Mouse (Mus musculus) 416B (cell line): ENCODE measurements at regions not wholly inside any gene's neighbourhood (a gene's known extent, or its start where the extent isn't known, plus 50 kb on each side); places are given as distances from the start of the nearest gene placed in this dataset.
A peak's percentile ranks its signal among the peaks of the same experiment; 100 is the strongest.

ENCODE experiments used
- DNase-seq: peaks from one replicate; pipeline ENCODE4 v3.0.0; 2011; ENCODE audit warnings: low read depth

DNA sequence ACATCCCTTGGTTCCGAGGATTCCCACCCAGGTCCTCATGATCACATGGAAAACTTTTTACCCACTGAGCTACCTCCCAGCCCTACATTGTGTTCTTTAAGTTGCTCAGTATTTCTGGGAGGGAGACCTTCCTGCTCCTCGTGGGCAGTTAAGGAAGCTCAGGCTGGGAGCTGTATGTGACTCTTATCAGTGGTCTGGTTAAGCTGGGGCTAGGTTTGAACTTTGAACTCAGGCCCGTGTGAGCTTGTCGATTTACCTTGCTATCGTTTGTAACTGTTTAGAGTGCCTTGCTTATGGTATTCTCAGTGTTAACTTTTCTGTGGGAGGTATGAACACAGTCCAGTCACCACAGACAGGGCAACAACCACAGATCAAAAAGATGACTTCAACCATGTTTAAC lies 68.4 kb upstream of the Tpm1 start:
- DNase-seq = no peak

GRCm38 (mm10) chr9:67115991-67116390 lies 66.8 kb upstream of the Tpm1 start:
- DNase-seq = no peak

DNA sequence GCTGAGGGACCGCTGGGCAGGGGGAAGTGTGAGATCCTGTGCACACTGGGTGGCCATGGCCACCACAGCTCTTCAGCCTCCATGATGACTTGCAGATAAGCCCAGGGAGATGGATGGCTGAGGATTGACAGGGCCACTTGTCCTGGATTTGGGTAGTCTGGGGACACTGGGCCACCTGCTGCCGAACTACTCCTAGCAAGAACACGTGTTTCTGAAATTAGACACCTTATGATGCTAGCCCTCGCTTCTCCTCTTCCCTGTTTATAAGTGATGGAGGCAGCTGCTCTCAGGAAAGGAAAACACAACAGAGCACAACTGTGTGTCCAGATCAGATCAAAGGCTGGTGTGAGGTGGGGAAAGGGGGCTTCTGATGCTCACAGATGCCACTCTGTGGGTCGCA lies 64.9 kb upstream of the Tpm1 start:
- DNase-seq = no peak

GRCm38 (mm10) chr9:67111836-67112584 lies 62.8 kb upstream of the Tpm1 start:
- no peak for DNase-seq

DNA sequence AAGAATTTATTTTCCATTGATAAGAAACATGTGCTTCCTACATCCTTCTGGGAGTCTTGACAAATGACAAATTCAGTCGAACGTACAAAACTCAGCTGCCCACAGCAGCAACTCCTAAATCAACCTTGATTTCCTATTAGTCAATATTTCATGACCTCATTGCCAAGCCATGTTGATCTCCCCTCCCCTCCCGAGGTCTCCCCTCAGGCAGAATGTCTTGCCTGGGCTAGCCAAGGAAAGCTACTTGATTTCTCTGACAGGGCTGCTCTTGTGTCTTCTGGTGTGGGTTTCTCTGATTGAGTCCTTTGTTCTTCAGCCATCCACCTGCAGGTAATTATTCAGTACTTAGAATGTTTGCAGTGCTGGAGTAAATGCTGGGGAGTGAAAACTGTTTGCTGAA lies 58.7 kb upstream of the Tpm1 start:
- peak; percentile 36 for DNase-seq

DNA sequence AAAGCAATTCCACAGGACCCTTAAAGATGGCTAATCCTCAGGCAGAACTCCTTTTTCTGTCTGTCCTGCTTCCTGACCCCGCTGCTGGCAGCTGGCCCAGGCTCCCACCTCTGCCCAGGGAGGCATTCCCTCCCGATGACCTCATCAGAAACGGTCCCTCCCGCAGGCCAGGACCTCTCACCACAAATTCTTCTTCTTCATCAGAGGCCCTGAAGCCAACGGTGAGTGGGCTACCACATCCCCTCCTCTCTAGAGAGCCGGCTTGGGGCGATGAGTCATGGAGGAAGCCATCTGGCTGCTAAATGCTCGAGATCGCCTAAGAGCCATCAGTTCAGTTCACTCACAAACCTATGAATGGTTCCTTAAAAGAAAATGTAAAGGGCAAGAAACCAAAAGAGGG lies 56.7 kb upstream of the Tpm1 start:
- DNase-seq = peak; percentile 95

DNA sequence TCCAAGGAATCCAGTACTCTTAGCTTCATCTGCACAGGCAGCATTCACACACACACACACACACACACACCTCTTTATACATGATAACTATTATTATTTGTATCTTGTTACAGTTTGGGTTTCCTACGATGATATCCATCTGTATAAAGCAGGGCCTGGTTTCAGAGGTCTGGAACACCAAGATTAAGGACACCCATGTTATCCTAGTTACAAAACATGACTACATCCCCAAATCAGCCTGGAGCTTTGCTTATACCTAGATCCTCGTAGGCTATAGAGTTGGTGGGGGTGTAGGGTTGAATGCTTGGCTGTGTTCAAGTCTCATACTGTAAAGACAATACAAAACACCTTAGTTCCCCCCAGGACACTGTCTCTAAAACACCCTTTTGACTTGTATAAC lies 56.0 kb upstream of the Tpm1 start:
- peak; percentile 22 for DNase-seq

- DNase-seq = no peak
Observed at GRCm38 (mm10) chr9:67104616-67105015, 55.4 kb upstream of the Tpm1 start.

- DNase-seq = no peak
Observed at GRCm38 (mm10) chr9:67102578-67102977, 53.4 kb upstream of the Tpm1 start.

DNA sequence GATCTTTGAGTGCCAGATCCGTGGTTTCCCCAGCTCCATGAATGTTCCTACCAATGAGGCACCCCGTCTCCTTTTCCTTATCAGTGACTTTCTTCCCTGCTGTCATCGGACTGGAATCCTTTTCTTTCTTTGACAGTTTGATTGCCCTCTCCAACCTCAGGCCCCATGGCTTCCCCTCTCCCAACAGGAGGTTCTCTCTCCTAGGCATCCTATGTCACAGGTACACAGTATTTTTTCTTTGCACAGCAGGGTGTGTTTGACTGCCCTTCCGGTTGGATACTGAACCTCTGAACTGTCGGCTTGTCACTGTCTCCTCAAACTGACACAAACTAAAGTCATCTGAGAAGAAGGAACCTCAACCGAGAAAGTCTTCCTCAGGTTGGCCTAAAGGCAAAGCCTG lies 50.3 kb upstream of the Tpm1 start:
- no peak for DNase-seq
